Mouse (Mus musculus) heart, postnatal 36 days (tissue): ENCODE data around the gene Schip1. TPM values are rescaled to one million over a fixed set of nuclear protein-coding genes. Genes with fewer than 3 reads are reported as not detected.

Source experiments
- DNase-seq, 2 experiments: peaks; one replicate each; pipeline ENCODE4 v3.0.0; 2021 to 2022
- intact Hi-C: fragments of 180-260 bp; cut with DNase I; formaldehyde crosslinking; loops from one replicate; pipeline ENCODE4 v1.15.1; 2025
- total RNA-seq, 2 experiments: library from RNA; stranded (reverse); gene quantifications; 2 replicates each; pipeline ENCODE4 v1.2.3; 2021

Gene Schip1
- total RNA-seq, 2 experiments from 2014 or later, result 178 to 194 TPM

DNA sequence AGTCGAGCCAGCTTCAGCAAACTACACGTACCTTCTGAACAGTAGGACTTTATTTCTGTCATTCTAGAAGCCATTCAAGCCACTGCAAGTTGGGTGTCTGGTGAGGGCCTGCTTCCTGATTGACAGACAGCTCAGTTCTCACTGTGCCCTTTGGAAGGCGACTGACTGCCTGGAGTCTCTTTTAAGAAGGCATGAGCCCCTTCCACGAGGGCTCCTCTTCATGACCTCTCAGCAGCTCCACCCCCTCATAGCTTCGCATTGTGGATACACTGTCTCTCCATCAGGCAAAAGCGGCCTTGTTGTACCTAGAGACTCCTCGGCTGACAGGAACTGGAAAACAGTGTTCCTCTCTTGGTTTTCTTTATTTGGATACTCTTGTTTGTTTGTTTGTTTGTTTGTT is 504.1 kb downstream of the Schip1 start:
- intact Hi-C loops, result no loop called here
- DNase-seq, result no peak

DNA sequence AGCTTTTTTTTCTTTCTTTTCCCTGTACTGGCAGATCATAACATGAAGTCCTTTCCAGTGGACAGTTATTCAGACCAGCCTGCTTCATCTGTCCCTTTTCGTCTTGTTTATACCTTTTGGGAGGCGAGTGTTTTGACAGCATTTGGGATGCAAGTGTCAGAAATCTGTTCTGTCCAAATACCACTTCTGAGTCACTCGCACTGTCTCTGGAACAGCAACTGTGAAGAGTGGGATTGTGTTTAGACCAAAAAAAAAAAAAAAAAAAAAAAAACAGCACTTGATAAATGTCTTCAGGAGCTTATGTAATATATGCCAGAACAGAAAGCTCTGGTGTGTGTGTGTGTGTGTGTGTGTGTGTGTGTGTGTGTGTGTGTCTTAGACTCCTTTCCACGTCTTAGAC is 505.7 kb downstream of the Schip1 start:
- DNase-seq, result no peak
- intact Hi-C loops, result no loop called here

DNA sequence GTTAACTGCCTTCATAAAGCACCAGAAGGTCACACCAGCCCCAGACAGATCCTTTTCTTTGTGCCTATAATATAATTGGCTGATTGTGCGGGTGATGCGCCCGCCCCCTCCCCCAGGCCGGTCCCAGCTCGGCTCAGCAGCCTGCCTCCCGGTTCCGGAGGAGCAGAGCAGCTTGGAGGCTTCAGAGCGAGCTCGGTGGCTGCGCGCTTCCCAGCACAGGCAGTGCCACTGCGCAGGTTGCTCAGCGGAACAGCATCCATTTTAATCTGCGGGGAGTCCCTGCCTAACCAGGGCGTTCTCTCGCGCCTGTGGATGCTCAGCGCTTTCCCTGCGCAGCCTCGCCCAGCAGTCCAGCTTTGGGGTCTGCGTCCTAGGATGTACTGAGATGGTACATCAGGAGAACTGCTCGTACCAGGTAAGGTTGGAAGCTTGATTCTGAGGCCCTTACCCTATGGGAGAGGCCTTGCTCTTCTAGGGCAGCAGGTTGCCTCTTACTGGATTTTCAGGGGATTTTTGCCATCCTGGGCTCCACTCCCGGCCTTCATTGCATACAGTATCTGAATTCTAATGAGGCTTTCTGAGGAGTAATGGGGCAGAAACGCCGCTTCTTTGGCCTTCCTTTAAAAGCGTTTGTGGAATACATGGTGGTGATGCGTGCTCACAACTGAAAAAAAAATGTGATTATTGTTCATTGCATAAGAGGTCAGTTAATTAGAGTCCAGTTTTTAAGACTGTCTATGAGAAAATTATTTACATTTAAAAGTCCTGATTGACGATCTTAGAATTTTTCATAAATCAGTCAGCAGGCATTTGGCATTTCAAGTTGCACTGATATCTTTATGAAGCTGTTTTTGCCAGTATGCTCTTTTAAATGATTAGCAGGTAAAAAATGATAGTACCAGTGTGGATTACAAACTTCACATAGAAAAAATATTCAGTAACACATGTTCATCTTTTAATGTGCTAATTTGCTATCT is 507.9 kb downstream of the Schip1 start:
- no peak for DNase-seq
- intact Hi-C loops, result no loop called here

DNA sequence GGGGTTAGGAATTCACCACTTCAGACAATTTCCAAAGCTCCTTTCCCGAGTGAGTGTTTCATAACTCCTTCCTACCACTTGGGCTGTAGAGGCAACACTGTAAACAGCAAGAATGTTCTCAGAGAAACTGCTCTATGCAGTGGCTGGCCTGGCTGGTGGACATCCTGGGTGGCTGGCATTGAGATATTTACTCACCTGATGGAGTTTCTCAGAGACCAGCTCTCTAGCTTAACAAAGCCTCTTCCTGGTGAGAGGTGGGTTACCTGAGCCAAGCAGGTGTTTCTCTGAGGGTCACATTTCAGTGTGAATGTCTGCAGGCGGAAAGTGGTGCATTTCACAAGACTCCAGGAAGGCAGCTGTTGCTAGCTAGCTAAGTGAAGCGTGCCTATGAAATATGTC is 508.6 kb downstream of the Schip1 start:
- no peak for DNase-seq
- intact Hi-C loops, result no loop called here

DNA sequence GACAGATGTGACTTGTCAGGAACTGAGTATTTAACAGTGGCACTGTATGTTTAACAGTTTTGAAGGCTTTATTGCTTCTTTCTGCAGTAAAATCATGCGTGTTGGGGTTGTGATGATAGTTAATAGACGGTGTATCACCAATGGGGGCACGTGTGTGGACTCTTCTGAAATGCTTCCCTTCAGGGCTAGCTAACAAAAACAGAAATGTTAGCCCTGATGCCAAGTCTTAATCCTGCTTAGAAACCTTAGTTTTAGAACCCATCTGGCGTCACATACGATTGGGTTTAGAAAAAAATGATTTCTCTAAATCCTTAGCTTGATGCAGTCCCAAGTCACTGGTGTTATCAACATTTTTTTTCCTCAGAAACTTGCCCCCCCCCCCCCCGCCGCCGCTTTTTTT is 509.5 kb downstream of the Schip1 start:
- intact Hi-C loops, result no loop called here
- DNase-seq, result no peak

DNA sequence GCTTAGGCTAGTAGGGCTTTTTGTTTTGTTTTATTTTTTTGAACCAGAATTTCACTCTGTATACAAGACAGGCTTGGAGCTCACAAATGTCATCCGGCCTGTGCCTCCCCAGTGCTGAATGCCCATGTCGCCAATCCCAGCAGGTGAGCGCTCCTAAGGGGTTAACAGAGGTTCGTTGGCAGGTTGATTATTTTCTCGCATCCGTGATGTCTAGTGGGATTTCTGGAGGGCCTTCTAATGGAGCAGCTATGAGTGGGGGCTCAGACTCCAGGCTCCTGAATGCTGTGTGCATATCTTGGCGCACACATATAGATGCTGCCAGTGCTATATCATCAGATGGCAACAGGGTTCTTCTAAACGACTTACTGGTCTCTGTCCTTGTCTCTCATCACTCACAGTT is 510.0 kb downstream of the Schip1 start:
- DNase-seq, result no peak
- intact Hi-C loops, result no loop called here

DNA sequence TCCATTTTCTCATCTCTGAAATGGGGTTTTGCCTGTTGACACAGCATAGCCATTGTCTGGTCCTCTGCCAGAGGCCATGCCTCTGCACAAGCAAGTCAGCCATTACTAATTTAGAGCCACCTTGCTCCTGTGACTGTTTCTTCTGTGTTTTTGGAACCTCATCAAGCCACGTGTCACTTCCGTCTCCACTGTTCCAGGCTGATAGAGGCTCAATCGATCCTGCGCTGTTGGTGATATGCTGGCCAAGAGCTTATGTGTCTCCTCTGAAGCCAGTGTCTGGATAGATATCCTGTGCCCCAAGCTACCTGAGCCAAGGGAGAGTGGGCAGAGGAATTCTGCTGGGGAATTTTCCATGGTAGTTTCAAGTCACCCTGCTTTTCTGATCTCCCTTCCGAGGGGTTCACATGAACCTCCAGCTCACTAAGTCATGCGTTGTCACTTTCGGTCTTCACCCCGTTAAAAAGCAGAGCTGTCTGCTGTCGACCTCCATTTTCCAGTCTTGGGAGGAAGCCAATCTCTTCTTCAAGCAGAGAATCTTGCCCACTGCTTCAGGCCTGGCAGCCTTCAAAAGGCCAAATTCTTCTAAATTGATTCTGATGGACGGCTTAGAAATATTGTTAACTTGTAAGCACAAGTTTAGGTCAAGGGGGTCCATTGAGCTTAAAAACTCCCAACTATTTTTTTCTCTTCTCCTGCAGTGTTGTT is 511.2 kb downstream of the Schip1 start:
- no peak for DNase-seq
- intact Hi-C loops, result no loop called here

DNA sequence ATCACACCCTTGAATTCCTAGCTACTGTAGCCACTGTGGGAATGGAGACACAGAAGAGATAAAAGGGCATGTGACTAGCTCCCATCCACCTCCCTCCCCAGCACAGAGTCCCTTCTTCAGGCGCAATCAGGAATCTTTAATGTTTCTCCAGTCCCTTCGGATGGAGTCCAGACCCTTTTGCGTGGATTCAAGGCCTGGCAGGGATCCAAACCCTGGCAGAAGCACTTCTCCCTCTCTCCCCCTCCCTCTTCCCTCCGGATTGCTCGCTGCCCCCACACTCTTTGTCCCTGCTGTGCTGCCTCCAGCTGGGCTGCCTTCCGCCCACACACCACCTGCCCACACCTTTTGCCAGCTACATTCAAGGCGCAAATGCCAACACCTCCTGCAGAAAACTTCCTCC is 511.8 kb downstream of the Schip1 start:
- DNase-seq, result no peak
- intact Hi-C loops, result no loop called here

DNA sequence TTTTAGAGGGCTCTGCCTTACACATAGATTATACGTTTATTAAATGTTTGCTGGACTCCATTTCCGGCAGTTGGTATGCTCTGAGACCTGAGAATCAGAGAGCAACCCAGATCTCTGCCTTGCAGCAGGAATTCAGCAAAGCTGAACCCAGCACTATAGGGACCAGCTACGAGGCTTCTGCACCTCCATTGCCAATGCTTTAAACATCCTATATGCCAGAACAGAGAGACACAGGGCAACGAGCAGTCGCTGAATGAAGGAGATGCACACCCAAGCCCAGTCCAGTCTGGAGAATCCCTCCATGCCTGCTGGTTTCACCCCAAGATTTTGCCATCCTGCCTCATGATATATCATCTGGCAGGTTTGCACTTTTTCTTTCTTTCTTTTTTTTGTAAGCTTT is 512.3 kb downstream of the Schip1 start:
- DNase-seq, result no peak
- intact Hi-C loops, result no loop called here

DNA sequence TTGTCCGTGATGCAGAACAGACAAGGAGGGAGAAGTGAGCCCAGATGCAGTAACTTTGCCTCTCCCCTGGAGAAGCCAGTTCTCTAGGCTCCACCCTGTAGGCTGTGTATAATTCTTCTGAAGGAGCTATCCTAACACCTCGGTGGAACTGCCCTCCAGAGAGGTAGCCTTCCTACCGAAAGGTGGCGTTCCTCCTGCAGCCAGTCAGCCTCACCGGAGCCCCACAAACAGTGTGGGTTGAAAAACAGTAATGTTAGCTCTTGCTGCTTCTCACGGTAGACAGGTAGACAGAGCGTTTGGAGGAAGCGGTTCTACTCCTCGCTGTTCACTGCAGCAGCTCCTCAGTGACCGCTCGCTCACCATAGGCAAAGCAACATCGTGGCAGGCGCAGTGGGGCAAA is 517.0 kb downstream of the Schip1 start:
- DNase-seq, result no peak
- intact Hi-C loops, result no loop called here

DNA sequence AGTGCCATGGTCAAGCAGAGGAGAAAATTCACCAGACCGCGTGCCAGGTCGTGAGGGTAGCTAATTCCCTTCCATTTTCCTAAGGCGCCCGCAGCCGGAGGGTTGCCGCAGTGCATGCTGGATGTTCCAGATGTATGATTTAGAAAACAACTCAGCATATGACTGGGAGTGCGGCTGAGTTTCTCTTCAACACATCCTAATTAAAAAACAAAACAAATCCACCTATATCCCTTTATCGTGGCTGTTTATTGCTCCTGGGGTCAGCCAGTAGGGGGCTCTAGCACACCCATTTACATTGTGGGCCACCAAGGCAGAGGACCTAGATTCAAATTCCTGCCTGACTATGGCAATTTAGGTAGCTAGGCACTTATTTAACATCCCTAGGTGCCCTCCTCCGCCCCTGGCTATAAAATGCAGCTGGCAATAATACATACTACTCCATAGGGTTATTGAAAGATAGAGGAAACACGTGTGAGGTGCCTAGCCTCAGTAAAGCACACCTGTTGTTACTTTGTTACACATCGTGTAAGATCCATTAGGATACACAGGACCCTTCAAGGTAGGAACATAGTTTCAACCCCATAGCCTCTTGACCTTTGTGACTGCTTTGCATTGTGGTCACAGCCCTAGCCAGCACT is 517.6 kb downstream of the Schip1 start:
- DNase-seq, result no peak
- intact Hi-C loops, result loop anchor here (2.0 kb wide), 1 partner anchor 33 kb away; no protein-coding TSS in a partner anchor

DNA sequence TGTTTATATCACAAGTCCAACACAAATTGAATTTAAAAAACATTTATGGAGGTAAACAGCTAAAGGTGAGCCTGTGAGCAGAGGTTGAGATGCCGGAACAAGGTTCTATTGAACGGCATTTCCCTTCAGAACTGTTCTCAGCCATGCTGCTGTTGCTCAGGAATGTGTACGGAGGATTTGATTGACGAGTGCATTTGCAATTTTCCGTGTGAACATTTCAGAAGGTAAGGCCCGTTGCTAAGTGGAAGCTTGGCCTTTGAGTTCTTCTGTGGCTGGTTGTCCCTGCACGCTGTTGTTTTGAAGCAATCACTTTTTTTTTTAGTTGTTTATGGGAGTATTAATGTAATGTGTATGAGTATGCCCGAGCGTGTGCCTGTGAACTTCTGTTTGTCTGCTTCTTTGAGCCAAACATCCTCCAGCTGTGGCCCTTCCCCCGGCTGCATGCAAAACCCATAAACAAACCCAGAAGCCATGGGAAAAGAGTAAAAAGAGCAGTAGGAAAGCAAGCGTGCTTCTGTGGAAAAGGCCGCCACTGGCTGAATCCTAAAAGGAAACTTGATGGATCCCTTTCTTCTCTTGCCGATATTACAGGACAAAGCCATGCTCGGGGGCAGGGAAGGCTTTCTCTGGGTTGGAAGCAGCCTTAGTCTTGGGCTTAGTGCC is 518.6 kb downstream of the Schip1 start:
- DNase-seq, result peak in 1 of 2 experiments; percentile 61

DNA sequence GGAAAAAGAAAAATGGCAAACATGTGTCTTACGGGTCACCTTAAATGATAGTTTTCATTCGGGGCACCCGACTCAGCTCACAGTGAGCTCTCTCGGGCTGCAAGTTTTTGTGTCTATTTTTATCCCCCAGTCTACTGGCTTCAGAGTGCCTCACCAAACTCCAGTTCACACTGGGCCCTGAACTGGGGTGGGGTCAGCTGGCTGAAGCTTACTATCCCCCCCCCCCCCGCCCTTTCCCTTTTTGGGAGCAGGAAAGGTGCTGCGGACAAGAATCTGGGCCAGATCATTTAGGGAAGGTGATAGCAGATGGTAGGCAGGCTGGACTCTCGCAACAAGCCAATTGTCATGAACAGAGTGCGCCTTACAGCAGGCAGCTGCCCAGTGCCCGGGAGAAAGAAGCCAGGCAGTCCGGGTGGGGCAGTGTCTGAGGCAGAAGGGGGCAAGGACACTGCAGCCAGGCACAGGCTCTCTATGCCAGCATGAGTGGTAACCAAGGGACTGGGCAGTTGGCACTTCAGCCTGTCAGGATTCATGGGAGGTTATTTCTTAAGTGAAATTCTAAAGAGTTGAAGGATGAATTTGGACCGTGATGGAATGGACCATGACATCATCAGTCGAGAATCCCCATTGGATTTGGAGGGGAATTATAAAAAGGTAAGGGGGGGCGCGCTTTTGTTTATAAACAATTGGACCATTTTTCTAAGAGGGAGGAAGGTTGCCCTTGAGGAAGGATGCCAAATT is 519.3 kb downstream of the Schip1 start:
- peak; percentile 52 to 62 for DNase-seq
- intact Hi-C loops, result loop anchor here (2.0 kb wide), 1 partner anchor 31 kb away; no protein-coding TSS in a partner anchor

More for the DNA sequence above, 518.6 kb downstream of the Schip1 start:
- intact Hi-C loops, result loop anchor here (2.0 kb wide), 1 partner anchor 32 kb away; no protein-coding TSS in a partner anchor

DNA sequence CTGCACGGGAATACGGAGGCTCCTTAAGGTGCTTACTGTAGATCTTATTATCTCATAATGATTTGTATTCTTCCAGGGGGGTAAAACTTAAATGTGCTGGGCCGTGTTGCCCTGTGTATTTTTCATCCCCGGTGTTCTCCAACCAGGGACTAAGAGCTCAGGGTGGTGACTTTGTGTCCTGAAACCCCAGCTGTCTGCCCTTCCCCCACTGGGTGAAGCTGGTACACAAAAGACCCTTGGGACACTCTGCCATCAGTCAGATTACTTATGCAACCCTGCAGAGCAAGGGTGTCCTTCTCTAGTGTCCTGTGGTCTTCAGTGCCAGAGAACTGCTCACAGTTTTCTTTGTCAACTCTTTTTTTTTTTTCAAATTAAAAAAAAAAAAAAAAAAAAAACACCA is 520.6 kb downstream of the Schip1 start:
- intact Hi-C loops, result no loop called here
- no peak for DNase-seq

DNA sequence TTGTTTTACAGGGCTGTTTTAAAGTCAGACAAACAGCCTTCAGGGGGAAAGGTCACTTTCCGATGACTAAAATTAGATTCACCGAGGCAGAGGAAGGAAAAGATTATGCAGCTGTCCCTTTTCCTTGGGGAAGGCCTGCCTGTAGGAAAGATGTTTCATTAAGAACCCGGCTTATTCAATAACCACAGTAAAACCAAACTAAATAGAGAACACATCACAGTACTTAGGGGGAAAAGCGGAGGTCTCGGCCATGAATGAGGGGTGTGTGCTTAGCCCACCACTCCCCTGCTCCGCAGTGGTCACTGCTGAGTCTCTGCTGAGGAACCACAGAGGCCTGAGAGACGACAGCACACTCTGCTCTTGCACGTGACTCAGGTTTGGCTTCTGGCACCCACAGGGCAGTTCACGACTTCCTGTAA is 522.1 kb downstream of the Schip1 start:
- intact Hi-C loops, result loop anchor here (2.0 kb wide), 1 partner anchor 14 kb away; no protein-coding TSS in a partner anchor
- peak in 1 of 2 experiments; percentile 52 for DNase-seq

DNA sequence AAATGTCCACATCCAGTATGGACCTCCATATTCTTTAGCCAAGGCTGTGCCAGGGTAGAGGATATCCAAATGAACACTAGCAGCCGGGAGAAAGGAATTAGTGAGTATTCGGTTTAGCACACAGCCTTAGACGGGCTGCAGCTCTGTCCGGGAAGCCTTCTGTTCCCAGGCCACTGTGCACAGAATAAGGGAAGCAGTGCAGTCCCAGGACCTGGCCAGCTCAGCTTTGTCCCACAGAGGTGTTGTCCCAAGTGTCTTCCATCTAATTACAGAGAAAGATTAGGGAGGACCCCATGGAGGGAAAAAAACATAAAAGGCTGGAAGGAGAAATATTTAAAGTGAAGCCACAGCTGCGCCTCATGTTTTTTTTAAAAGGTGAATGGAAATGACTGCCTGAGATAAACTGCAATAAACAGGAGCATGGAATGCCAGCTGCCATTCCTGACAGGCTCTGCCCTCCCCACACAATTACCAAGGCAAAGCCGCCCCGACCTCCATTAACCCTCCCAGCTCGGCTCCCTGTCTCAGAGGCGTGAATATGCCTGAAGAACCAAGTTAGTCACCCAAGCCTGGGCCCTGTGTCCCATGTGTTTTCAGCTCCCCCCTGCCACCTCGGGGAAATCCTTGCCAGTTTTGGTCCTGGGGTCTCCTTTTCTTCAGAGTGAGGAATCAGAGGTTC is 523.1 kb downstream of the Schip1 start:
- no peak for DNase-seq
- intact Hi-C loops, result loop anchor here (2.0 kb wide), 1 partner anchor 13 kb away; no protein-coding TSS in a partner anchor

DNA sequence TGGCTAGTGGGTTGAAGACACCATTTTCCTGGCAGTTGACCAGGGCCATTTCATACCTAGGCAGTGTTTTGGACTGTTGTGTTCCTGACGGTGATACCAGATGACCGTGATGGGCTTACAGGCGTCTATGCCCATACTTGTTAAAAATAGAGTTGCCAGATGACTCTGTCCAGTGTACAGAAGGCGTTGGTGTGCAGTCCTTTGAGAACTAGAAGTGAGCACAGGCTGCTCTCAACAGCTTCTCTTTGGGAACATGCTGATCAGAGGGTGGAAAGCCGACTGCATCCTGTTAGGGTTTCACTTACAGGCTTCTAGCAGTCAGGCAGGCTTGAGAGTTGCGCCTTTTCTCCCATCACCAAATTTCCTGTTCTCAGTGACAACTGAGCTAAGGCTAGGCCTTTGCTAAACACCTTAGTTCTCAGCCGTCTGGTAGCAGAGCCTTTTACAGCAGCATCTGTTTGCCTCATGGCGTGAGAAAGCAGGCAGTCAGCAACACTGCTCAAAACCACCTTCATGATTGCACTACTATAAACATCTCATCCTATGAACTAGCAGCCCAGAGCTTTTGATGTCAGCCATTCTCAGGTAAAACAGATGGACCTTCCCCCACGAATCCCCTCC is 524.7 kb downstream of the Schip1 start:
- intact Hi-C loops, result no loop called here
- DNase-seq, result peak in 1 of 2 experiments; percentile 13

DNA sequence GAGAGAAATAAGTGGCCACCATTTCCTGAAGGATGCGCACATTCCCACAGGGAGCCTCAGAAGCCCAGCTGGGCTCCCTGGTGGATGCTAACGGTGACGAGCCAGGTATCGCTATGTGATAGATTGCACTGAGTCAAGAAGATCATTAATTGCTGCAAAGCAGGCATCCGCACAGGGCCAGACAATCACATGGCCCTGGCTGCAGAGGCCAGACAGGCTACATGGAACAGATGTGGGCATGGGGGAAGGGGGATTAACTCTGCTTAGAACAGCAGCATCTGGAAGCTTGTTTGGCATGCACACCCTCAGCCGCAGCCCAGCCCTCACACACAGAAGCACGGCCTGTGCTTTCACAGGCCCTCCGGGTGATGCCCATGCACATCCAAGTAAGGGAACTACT is 525.8 kb downstream of the Schip1 start:
- intact Hi-C loops, result loop anchor here (10.0 kb wide), 1 partner anchor 534 kb away; the partner anchor contains the start of gene Kpna4
- DNase-seq, result no peak
